Mouse (Mus musculus) cerebellum, postnatal 10 days (tissue): Measurements from ENCODE around the gene Ric8b.
A peak's percentile ranks its signal among the peaks of the same experiment; 100 is the strongest.

Experiments used
- DNase-seq, 2 experiments: peaks; one replicate each; pipeline ENCODE4 v3.0.0; 2021; ENCODE audit warnings: mixed read lengths in 2 of 2

Gene Ric8b

GRCm38 (mm10) chr10:84966542-84966941, 49.1 kb downstream of the Ric8b start:
- DNase-seq, result no peak

- no peak for DNase-seq
These were observed 50.2 kb downstream of the Ric8b start for GRCm38 (mm10) chr10:84967645-84968044.

GRCm38 (mm10) chr10:84968852-84969704, 51.7 kb downstream of the Ric8b start:
- peak in 1 of 2 experiments; percentile 10 for DNase-seq

- no peak for DNase-seq
These were observed 57.8 kb downstream of the Ric8b start for GRCm38 (mm10) chr10:84975264-84975663.

GRCm38 (mm10) chr10:84976588-84977351, 59.4 kb downstream of the Ric8b start:
- DNase-seq, result no peak

GRCm38 (mm10) chr10:84980291-84980690, 62.9 kb downstream of the Ric8b start:
- no peak for DNase-seq

- no peak for DNase-seq
These were observed 64.0 kb downstream of the Ric8b start for GRCm38 (mm10) chr10:84981441-84981840.

- no peak for DNase-seq
These were observed 65.3 kb downstream of the Ric8b start for GRCm38 (mm10) chr10:84982675-84983074.

- peak; percentile 54 to 60 for DNase-seq
These were observed 68.5 kb downstream of the Ric8b start for GRCm38 (mm10) chr10:84985956-84986355.

- DNase-seq, result no peak
These were observed 70.2 kb downstream of the Ric8b start for GRCm38 (mm10) chr10:84987666-84988065.

- DNase-seq, result no peak
These were observed 71.2 kb downstream of the Ric8b start for GRCm38 (mm10) chr10:84988650-84989049.

GRCm38 (mm10) chr10:84994346-84994745, 76.9 kb downstream of the Ric8b start:
- peak; percentile 40 to 56 for DNase-seq

- no peak for DNase-seq
These were observed 77.6 kb downstream of the Ric8b start for GRCm38 (mm10) chr10:84994971-84995370.

- DNase-seq, result no peak
These were observed 79.0 kb downstream of the Ric8b start for GRCm38 (mm10) chr10:84996366-84996765.

- DNase-seq, result no peak
These were observed 80.3 kb downstream of the Ric8b start for GRCm38 (mm10) chr10:84997571-84998224.

- no peak for DNase-seq
These were observed 80.8 kb downstream of the Ric8b start for GRCm38 (mm10) chr10:84998225-84998579.

- peak; percentile 31 to 48 for DNase-seq
These were observed 84.5 kb downstream of the Ric8b start for GRCm38 (mm10) chr10:85001920-85002319.

- no peak for DNase-seq
These were observed 86.0 kb downstream of the Ric8b start for GRCm38 (mm10) chr10:85003190-85004026.

GRCm38 (mm10) chr10:85006573-85007310, 89.3 kb downstream of the Ric8b start:
- DNase-seq, result no peak

GRCm38 (mm10) chr10:85007861-85008840, 90.7 kb downstream of the Ric8b start:
- no peak for DNase-seq
